Mouse (Mus musculus): ENCODE measurements around the gene Sbk3. TPM values are rescaled to one million over a fixed set of nuclear protein-coding genes. Genes with fewer than 3 reads are reported as not detected.

The Sbk3 gene
- total and polyA plus RNA-seq, 2 experiments from 2014 or later, result 0.31 TPM

DNA sequence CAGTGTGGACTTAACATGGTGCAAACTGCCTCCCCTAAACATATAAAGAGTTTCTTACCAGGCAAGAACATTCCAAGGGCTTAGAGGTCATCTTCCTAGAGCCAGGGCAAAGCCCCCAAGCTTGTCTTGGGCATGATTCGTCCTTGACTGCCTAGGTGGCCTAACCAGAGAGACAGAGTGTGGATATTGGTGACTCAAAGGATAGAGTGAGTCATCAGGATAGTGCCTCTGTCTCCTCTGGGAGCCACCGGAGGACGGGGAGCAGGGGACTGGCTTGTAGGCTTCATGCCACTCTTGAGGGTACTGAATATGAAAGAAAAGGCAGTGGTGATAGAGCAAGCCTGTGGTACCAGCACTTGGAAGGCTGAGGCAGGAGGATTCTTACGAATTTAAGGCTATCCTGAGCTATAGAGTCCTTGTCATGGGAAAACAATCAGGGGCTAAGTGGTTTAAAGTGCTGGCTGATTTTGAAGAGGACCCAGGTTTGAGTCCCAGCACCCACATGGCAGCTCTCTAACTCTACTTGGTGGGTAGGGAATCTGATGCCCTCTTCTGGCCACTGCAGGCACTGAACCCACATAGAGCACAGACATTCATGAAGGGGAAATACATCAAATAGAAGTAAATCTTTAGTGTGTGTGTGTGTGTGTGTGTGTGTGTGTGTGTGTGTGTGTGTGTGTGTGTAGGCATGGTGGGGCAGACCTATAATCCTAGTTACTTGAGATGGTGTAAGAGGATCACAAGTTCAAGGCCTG, 36.6 kb downstream of the Sbk3 start:
- 88% methylated on average over 4 of the region's 4 CpGs for WGBS
- Histone ChIP-seq H3K4me1 (ENCODE audit: insufficient read depth, low read length) (no peaks in the 10 kb centered on the region), H3K4me2 (ENCODE audit: low read depth, low read length) (no peak overlapping the region)

GRCm38 (mm10) chr7:4933103-4933502, 37.9 kb downstream of the Sbk3 start:
- Histone ChIP-seq H3K9me3 (ENCODE audit: low read length) (no peaks in the 10 kb centered on the region), H3K27me3 (ENCODE audit: insufficient read depth, low read length) (no peaks in the 10 kb centered on the region), H3K4me2 (ENCODE audit: low read depth, low read length) (no peak overlapping the region), H3K4me1 (ENCODE audit: insufficient read depth, low read length) (no peaks in the 10 kb centered on the region), H3K4me3 (ENCODE audit: low read length) (no peak overlapping the region), H3K36me3 (ENCODE audit: insufficient read depth, low read length) (no peaks in the 10 kb centered on the region), H3K27ac (no peak overlapping the region), H3K9ac (replicated peaks; ENCODE audit: low read length) (no peak overlapping the region)
- WGBS, result 56% methylated on average over 12 of the region's 12 CpGs
- no peak for ATAC-seq
- DNase-seq (ENCODE audit: low spot score), result no peak
- TF ChIP-seq CTCF (IDR thresholded peaks at IDR 0.05; ENCODE audit: low read depth), result no peak

More for the DNA sequence above, 36.6 kb downstream of the Sbk3 start:
- Histone ChIP-seq H3K4me3 (ENCODE audit: low read length) (no peak overlapping the region), H3K9ac (replicated peaks; ENCODE audit: low read length) (no peak overlapping the region), H3K27me3 (ENCODE audit: insufficient read depth, low read length) (no peaks in the 10 kb centered on the region), H3K27ac (no peak overlapping the region), H3K36me3 (ENCODE audit: insufficient read depth, low read length) (no peaks in the 10 kb centered on the region), H3K9me3 (ENCODE audit: low read length) (no peaks in the 10 kb centered on the region)
- ATAC-seq (no peak), DNase-seq (ENCODE audit: low spot score) (no peak)
- 0 out of 2 replicates have a peak, but pooled peaks have one; percentile 11 for TF ChIP-seq CTCF (IDR thresholded peaks at IDR 0.05; ENCODE audit: low read depth)

DNA sequence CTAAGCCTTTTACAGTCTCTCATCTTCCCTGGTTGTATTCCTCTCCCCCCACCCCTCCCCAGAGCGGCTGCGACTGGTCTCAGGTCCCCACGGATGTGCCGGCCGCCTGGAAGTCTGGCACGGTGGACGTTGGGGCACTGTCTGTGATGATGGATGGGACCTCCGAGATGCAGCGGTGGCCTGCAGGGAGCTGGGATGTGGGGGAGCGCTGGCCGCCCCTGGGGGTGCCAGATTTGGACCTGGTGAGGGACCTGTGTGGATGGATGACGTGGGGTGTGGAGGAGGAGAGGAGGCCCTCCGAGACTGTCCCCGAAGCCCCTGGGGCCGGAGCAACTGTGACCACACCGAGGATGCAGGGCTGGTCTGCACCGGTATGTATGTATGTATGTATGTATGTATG, 42.6 kb downstream of the Sbk3 start:
- H3K27me3 ChIP-seq (ENCODE audit: insufficient read depth, low read length), result no peaks in the 10 kb centered on the region
- DNase-seq (ENCODE audit: low spot score) (no peak), ATAC-seq (no peak)
- no peaks in the 10 kb centered on the region for H3K36me3 ChIP-seq (ENCODE audit: insufficient read depth, low read length)
- peaks cover 17% of the 10 kb centered on the region for H3K4me1 ChIP-seq (ENCODE audit: insufficient read depth, low read length)
- no peak overlapping the region for H3K4me3 ChIP-seq (ENCODE audit: low read length)
- WGBS, result 76% methylated on average over 17 of the region's 17 CpGs
- no peaks in the 10 kb centered on the region for H3K9me3 ChIP-seq (ENCODE audit: low read length)
- no peak overlapping the region for H3K9ac ChIP-seq (replicated peaks; ENCODE audit: low read length)
- H3K27ac ChIP-seq, result no peak overlapping the region
- H3K4me2 ChIP-seq (ENCODE audit: low read depth, low read length), result no peak overlapping the region
- no peak for TF ChIP-seq CTCF (IDR thresholded peaks at IDR 0.05; ENCODE audit: low read depth)

DNA sequence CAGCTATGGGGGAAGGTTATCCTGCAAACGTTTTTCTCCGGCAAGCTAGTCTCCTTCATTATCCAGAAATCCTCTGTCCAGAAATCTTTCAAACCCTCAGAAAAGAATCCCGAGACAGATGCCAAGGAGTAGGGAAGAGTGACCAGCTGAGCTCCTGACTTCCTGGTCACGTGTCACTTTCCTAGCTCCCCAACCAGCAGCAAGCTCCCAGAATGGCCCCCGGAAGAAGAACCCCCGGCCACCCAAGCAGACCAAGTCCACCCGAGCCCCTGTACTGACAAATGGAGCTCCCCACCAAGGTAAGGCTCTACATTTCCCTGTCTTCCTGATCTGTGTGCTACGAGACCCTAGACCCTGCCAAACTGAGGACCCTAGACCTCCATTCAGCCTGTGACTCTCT, 43.3 kb downstream of the Sbk3 start:
- Histone ChIP-seq H3K27ac (no peak overlapping the region), H3K9ac (replicated peaks; ENCODE audit: low read length) (no peak overlapping the region), H3K4me1 (ENCODE audit: insufficient read depth, low read length) (peaks cover 22% of the 10 kb centered on the region), H3K27me3 (ENCODE audit: insufficient read depth, low read length) (no peaks in the 10 kb centered on the region), H3K4me2 (ENCODE audit: low read depth, low read length) (no peak overlapping the region), H3K4me3 (ENCODE audit: low read length) (no peak overlapping the region), H3K9me3 (ENCODE audit: low read length) (no peaks in the 10 kb centered on the region), H3K36me3 (ENCODE audit: insufficient read depth, low read length) (no peaks in the 10 kb centered on the region)
- ATAC-seq, result no peak
- 72% methylated on average over 8 of the region's 8 CpGs for WGBS
- TF ChIP-seq CTCF (IDR thresholded peaks at IDR 0.05; ENCODE audit: low read depth), result no peak
- DNase-seq (ENCODE audit: low spot score), result no peak

- no peaks in the 10 kb centered on the region for H3K27me3 ChIP-seq (ENCODE audit: insufficient read depth, low read length)
- ATAC-seq, result no peak
- TF ChIP-seq CTCF (IDR thresholded peaks at IDR 0.05; ENCODE audit: low read depth), result no peak
- DNase-seq (ENCODE audit: low spot score), result no peak
- H3K4me3 ChIP-seq (ENCODE audit: low read length), result no peak overlapping the region
- no peaks in the 10 kb centered on the region for H3K36me3 ChIP-seq (ENCODE audit: insufficient read depth, low read length)
- H3K9me3 ChIP-seq (ENCODE audit: low read length), result no peaks in the 10 kb centered on the region
- H3K4me1 ChIP-seq (ENCODE audit: insufficient read depth, low read length), result peaks cover 25% of the 10 kb centered on the region
- no peak overlapping the region for H3K4me2 ChIP-seq (ENCODE audit: low read depth, low read length)
- no peak overlapping the region for H3K27ac ChIP-seq
- H3K9ac ChIP-seq (replicated peaks; ENCODE audit: low read length), result no peak overlapping the region
- WGBS, result 65% methylated on average over 16 of the region's 16 CpGs
Observed at GRCm38 (mm10) chr7:4926849-4927248, 44.1 kb downstream of the Sbk3 start.

DNA sequence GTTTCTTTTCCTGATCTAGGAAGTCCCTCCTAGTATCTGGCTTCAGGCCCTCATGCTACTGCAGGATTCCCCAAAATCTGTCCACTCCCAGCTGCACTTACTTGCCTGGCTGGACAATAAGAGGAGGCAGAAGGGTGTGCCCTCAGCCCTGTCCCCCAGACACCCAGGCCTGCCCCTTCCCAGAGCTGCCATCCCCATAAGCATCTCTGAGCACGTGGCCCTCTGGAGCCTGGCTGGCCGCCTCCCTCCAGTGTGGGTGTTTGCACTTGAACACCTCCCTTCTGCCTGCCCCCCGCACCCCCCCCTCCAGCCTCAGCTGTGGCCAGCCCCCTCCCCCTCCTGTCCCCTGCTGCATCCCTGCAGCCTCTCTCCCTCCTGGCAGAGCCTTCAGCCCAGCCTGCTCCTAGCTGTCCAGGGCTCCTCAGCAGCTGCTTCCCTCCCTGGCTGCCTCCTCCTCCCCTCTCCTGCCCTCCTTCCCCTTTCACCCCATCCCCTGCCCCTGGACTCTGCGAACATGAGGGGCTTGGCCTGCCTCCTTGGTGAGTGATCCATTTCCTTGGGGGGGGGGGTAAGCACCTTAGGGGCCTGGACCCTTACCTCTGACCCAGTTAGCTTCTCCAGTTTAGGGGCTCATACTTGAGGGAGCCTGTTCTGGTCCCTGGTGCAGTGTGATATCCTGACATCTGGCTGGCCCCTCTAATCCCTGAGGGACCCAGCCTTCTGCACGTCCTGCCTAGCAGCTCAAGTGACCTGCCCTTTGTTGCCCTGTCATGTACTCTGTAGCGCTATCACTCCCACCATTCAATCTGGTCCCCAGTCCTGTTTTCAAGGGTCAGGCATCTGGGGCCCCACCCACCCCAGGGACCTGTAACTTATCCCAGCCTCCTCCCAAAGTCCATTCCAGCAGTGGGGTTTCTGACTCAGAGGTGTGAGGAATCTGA, 45.3 kb downstream of the Sbk3 start, which contains the start of gene Ssc5d:
Ssc5d (plus strand) TSS at position 345 of the 941 bp plus-strand sequence.
- Histone ChIP-seq H3K4me2 (ENCODE audit: low read depth, low read length) (peak within 1 kb of the TSS; percentile 77; the same call in 1 of the 2 replicates), H3K36me3 (ENCODE audit: insufficient read depth, low read length) (0 out of 2 replicates have a peak, but pooled peaks cover 2% of the 10 kb centered on the region), H3K4me3 (ENCODE audit: low read length) (no peak within 1 kb of the TSS), H3K27ac (peak within 1 kb of the TSS; percentile 96), H3K27me3 (ENCODE audit: insufficient read depth, low read length) (no peaks in the 10 kb centered on the region), H3K4me1 (ENCODE audit: insufficient read depth, low read length) (peaks cover 31% of the 10 kb centered on the region), H3K9me3 (ENCODE audit: low read length) (no peaks in the 10 kb centered on the region), H3K9ac (replicated peaks; ENCODE audit: low read length) (0 out of 2 replicates have a peak within 1 kb of the TSS, but pooled peaks have one; percentile 17)
- DNase-seq (ENCODE audit: low spot score), result peak; percentile 47
- ATAC-seq, result no peak
- WGBS, result 12% methylated on average over 5 of the region's 6 CpGs
- TF ChIP-seq CTCF (IDR thresholded peaks at IDR 0.05; ENCODE audit: low read depth), result no peak

All from hindbrain, postnatal 0 days (tissue).